Mouse (Mus musculus) heart, embryonic 14.5 days (tissue): ENCODE measurements around the gene Sh3bp5. TPM values are rescaled to one million over a fixed set of nuclear protein-coding genes. Genes with fewer than 3 reads are reported as not detected.
A peak's percentile ranks its signal among the peaks of the same experiment; 100 is the strongest.

Experiments used
- ATAC-seq: fragments of 200-750 bp; cut with Nextera tagmentation; 2 replicates; pipeline ENCODE4 v1.8.0; 2017; ENCODE audit warnings: low read depth, moderate TSS enrichment; ENCODE audit not compliant: insufficient number of reproducible peaks, insufficient read depth, low FRiP score
- H3K27ac ChIP-seq, 2 experiments: fragments of 200-500 bp in 1 of 2; fragments of 300-500 bp in 1 of 2; sonication (generic) in 1 of 2; replicated peaks in 1 of 2; 2 replicates each; pipeline ENCODE4 v1.5.1; 2012 to 2014; ENCODE audit warnings: low read depth in 2 of 2, low read length in 2 of 2, control low read depth in 1 of 2, mild to moderate bottlenecking in 1 of 2, mixed read lengths in 1 of 2; ENCODE audit not compliant: control insufficient read depth in 1 of 2, insufficient read depth in 1 of 2
- H3K27me3 ChIP-seq: fragments of 300-500 bp; sonication (generic); 2 replicates; pipeline ENCODE4 v1.6.1; 2014; ENCODE audit warnings: mild to moderate bottlenecking, low read length, control low read depth; ENCODE audit not compliant: control insufficient read depth, insufficient read depth
- H3K36me3 ChIP-seq: fragments of 300-500 bp; sonication (generic); 2 replicates; pipeline ENCODE4 v1.6.1; 2014; ENCODE audit warnings: mild to moderate bottlenecking, control low read depth, low read length, mixed read lengths; ENCODE audit not compliant: control insufficient read depth, insufficient read depth
- H3K4me1 ChIP-seq, 2 experiments: fragments of 200-500 bp in 1 of 2; fragments of 300-500 bp in 1 of 2; sonication (generic) in 1 of 2; 2 replicates each; pipeline ENCODE4 v1.6.1; 2012 to 2014; ENCODE audit warnings: low read length in 2 of 2, control low read depth in 1 of 2, mixed read lengths in 1 of 2; ENCODE audit not compliant: control insufficient read depth in 2 of 2, insufficient read depth in 2 of 2
- H3K4me2 ChIP-seq: fragments of 300-500 bp; sonication (generic); 2 replicates; pipeline ENCODE4 v1.6.1; 2014; ENCODE audit warnings: mild to moderate bottlenecking, low read length
- H3K4me3 ChIP-seq, 2 experiments: fragments of 200-500 bp in 1 of 2; fragments of 300-500 bp in 1 of 2; sonication (generic) in 1 of 2; 2 replicates each; pipeline ENCODE4 v1.5.1; 2012 to 2014; ENCODE audit warnings: low read length in 2 of 2, mild to moderate bottlenecking in 2 of 2, control low read depth in 1 of 2, low read depth in 1 of 2, moderate library complexity in 1 of 2; ENCODE audit not compliant: control insufficient read depth in 1 of 2, insufficient read depth in 1 of 2
- H3K9ac ChIP-seq: fragments of 300-500 bp; sonication (generic); 2 replicates; pipeline ENCODE4 v1.6.1; 2014; ENCODE audit warnings: mild to moderate bottlenecking, low read length
- H3K9me3 ChIP-seq: fragments of 300-500 bp; sonication (generic); 2 replicates; pipeline ENCODE4 v1.6.1; 2016; ENCODE audit warnings: low read length, control low read depth; ENCODE audit not compliant: control insufficient read depth
- WGBS: fragments of 180-500 bp; shearing (Covaris S2); extraction: QIAGEN DNeasy Blood & Tissue Kit; methylation state at CpG from one replicate; pipeline ENCODE4 v1.1.7; 2014; 5-methylcytosine and 5-hydroxymethylcytosine counted together
- polyA plus RNA-seq: library from polyadenylated mRNA; unstranded; fragments of >200 nt; fragmentation: Nextera tagmentation; extraction: Ambion mirVana; gene quantifications from 2 replicates; pipeline ENCODE4 v1.2.1, GENCODE M21; 2014

Sh3bp5 gene
- polyA plus RNA-seq, 1 experiment from 2014 or later, result 13.5 TPM

DNA sequence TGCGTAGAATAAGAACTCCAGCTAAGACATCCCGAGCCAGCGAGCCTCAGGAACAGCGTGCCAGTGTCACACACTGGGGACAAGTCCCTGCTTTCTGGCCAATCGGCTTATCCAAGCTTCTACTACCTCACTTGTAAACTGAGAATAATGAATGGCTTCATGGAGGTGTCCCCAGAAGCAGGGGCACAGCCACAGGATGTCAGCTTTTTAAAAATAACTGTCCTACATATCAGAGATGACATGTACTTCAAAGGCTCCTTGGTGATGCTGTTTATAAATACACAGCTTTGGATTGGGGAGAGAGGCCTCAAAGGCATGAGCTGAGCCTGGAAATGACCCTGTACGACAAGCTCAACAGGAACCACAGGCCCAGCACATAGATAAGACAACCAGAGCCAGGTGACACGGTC is 20.9 kb downstream of the Sh3bp5 start:
- Histone ChIP-seq H3K27ac (peak overlapping the region; percentile 66 to 69), H3K4me2 (peak overlapping the region; percentile 13; the same call in 1 of the 2 replicates), H3K27me3 (no peaks in the 10 kb centered on the region), H3K4me3 (no peak overlapping the region), H3K36me3 (peaks cover 7% of the 10 kb centered on the region; the same call in 1 of the 2 replicates), H3K9ac (peak overlapping the region; percentile 46; the same call in 1 of the 2 replicates), H3K4me1 (peaks cover 47 to 72% of the 10 kb centered on the region in 2 experiments), H3K9me3 (no peaks in the 10 kb centered on the region)
- WGBS, result 21% methylated on average over 7 of the region's 7 CpGs
- peak; percentile 29; the same call in 1 of the 2 replicates for ATAC-seq

DNA sequence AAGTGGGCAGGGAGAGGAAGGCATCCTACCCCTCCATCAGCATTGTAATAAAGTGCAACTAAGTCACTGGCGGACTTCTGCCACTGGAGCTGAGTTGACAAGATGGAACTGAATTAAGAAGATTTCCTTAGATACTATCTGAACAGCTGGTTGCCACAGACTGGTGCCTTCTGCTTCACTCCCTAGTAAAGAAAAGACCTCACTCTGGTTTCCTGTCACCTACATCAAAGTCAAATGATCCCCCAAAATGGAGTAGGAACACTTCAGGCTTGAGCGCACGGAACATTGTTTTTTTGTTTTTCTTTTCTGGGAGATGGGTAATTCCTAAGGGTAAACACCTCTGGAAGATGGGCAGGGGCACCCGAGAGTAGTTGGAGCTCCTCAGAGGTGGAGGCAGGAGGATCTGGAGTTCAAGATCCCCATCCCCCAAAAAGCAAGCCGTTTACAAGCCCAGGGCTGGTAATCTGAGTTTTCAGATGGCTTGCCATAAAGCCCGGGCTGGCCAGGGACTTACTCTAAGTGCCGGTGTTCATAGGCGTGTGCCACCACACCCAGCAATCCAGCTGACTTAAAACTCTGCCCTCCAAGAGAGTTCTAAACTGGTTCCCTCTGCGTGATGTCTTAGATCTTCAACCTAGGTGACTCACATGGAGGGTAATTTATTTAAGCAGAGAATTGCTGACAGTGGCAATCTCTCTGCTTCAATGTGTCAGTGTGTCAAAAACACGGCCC is 21.5 kb downstream of the Sh3bp5 start:
- H3K27me3 ChIP-seq, result no peaks in the 10 kb centered on the region
- H3K4me1 ChIP-seq, result peaks cover 44 to 70% of the 10 kb centered on the region in 2 experiments
- H3K9ac ChIP-seq, result peak overlapping the region; percentile 46
- peaks cover 7% of the 10 kb centered on the region; the same call in 1 of the 2 replicates for H3K36me3 ChIP-seq
- no peak for ATAC-seq
- H3K9me3 ChIP-seq, result no peaks in the 10 kb centered on the region
- H3K27ac ChIP-seq, result peak overlapping the region; percentile 66 to 69
- 56% methylated on average over 10 of the region's 10 CpGs for WGBS
- H3K4me2 ChIP-seq, result peak overlapping the region; percentile 13; the same call in 1 of the 2 replicates
- H3K4me3 ChIP-seq, result no peak overlapping the region

DNA sequence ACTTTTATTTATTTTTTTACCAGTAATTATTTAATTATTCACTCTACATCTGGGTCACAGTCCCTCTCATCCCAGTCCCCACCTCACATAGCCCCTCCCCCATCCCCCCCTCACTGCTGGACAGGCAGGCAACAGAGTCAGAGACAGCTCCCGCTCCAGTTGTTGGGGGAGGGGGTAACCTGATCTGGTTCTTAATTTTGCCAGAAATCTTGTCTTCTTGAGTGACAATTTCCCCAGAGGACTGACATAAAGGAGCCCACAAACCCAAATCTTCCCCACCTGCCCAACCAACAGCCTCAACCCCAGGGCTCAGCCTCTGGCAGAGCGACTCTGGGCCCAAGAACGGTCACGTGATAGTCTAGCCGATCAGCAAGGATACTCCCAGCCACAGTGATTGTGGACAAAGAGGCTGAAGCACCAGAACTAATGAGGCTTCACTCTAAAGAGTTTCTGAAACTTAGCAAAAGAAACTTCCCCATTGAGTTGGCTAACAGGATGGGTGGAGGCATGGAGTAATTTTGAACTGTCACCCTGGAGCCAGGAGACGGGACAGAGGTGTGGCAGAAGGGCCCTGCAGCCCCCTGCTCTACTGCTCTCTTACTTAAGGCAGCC is 22.3 kb downstream of the Sh3bp5 start:
- peaks cover 47 to 73% of the 10 kb centered on the region in 2 experiments for H3K4me1 ChIP-seq
- H3K9ac ChIP-seq, result no peak overlapping the region
- no peak overlapping the region for H3K27ac ChIP-seq
- H3K4me3 ChIP-seq, result no peak overlapping the region
- no peaks in the 10 kb centered on the region for H3K27me3 ChIP-seq
- ATAC-seq, result no peak
- WGBS, result 56% methylated on average over 6 of the region's 6 CpGs
- no peaks in the 10 kb centered on the region for H3K9me3 ChIP-seq
- H3K36me3 ChIP-seq, result peaks cover 7% of the 10 kb centered on the region; the same call in 1 of the 2 replicates
- no peak overlapping the region for H3K4me2 ChIP-seq

DNA sequence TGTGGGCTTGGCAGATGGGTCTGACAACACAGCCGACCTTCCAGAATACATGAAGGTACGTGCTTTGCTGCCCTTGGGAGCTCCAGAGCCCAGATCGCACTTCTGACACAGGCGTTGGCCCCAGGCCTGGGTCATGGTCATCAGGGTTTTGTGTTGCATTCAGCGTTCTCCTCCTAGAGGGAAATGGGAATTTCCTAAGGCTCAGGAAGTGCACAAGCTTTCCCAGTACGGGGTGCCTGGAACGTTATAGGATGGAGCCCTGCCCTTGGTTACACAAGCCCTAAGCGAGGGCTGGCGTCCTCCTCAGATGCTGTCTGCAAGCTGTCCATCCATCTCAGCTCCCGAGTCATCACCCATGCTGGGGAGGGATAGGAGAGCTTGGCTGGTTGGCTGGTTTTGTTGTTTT is 23.2 kb downstream of the Sh3bp5 start:
- Histone ChIP-seq H3K9ac (0 out of 2 replicates have a peak overlapping the region, but pooled peaks have one; percentile 41), H3K27ac (peak overlapping the region in 1 of 2 experiments; percentile 59; a peak in 1 of 4 replicates), H3K4me2 (no peak overlapping the region), H3K9me3 (no peaks in the 10 kb centered on the region), H3K27me3 (no peaks in the 10 kb centered on the region), H3K4me1 (peaks cover 52 to 79% of the 10 kb centered on the region in 2 experiments), H3K4me3 (no peak overlapping the region), H3K36me3 (peaks cover 7% of the 10 kb centered on the region; the same call in 1 of the 2 replicates)
- ATAC-seq, result no peak
- WGBS, result 72% methylated on average over 10 of the region's 10 CpGs

DNA sequence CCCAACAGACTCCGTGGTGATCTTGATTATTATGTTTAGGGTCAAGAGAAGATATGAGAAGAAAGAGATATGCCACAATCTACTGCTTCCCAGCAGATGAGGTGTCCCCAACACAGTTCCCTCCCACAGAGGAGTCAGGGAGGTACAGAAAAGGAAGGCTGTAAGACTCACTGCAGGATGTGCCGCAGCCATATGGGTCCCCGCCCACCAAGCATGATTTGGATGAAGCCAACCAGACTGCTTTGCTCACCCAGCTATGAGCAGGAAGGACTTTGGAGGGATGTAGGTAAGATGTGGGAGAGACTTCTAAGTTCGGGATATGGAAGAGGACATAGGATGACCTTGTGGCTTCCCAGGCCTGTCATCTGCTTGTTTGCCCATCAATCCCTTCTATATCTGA is 25.1 kb downstream of the Sh3bp5 start:
- no peak for ATAC-seq
- Histone ChIP-seq H3K9me3 (no peaks in the 10 kb centered on the region), H3K4me1 (peaks cover 60 to 76% of the 10 kb centered on the region in 2 experiments), H3K4me2 (no peak overlapping the region), H3K4me3 (no peak overlapping the region), H3K27ac (no peak overlapping the region), H3K27me3 (no peaks in the 10 kb centered on the region), H3K9ac (no peak overlapping the region), H3K36me3 (peaks cover 7% of the 10 kb centered on the region; the same call in 1 of the 2 replicates)
- WGBS, result 62% methylated on average over 4 of the region's 4 CpGs

DNA sequence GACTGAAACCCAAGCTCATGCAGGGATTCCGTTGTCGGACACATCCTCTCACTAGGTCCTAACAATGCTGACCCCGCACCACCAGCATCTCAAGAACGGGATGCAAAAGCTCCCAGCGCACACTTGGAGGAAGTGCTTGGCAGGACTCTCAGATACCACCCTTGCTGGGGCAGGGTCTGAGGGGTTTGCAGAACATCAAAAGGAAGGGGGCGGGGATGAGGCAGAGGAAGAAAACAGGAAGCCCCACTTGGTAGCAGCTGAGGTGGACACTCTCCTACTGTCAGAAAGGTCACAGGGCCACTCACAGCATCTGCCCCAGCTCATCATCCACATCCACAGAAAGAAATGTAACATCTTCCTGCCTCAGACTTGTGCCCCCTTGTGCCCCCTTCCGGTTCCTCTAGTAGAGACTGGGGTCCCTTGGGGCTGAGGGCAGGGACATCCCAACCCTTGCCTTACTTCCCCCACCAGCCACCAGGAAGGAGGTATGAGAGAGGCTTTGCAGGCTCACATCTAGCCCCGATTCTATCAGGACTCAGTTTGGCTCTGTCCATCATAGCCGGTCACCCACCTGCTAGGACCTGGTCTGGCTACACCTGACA is 25.7 kb downstream of the Sh3bp5 start:
- Histone ChIP-seq H3K4me1 (peaks cover 59 to 73% of the 10 kb centered on the region in 2 experiments), H3K4me3 (no peak overlapping the region), H3K4me2 (no peak overlapping the region), H3K9me3 (no peaks in the 10 kb centered on the region), H3K9ac (no peak overlapping the region), H3K27me3 (no peaks in the 10 kb centered on the region), H3K36me3 (peaks cover 7% of the 10 kb centered on the region; the same call in 1 of the 2 replicates), H3K27ac (no peak overlapping the region)
- no peak for ATAC-seq
- 67% methylated on average over 9 of the region's 9 CpGs for WGBS

DNA sequence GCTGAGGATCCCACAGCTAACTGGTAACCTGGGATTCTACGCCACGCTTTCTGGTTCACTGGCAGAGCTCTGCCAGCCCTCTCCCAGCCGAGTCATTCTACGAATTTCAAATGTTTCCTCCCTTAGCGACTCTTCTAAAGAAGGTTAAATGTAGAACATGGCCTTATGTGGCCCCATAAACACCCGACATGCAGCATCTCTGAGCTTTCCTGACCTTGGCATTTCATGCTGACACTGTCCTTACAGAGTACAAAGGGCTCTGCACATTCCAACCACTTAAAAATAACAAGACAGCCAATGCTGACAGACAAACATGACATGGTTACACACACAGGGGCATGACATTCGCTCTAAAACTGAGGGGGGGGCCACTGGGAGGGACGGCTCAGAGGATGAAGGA is 27.2 kb downstream of the Sh3bp5 start:
- no peaks in the 10 kb centered on the region for H3K27me3 ChIP-seq
- no peak overlapping the region for H3K4me3 ChIP-seq
- WGBS, result 24% methylated on average over 8 of the region's 8 CpGs
- H3K9ac ChIP-seq, result peak overlapping the region; percentile 35
- H3K36me3 ChIP-seq, result peaks cover 7% of the 10 kb centered on the region; the same call in 1 of the 2 replicates
- peak; percentile 25; the same call in 1 of the 2 replicates for ATAC-seq
- no peaks in the 10 kb centered on the region for H3K9me3 ChIP-seq
- peak overlapping the region; percentile 21; the same call in 1 of the 2 replicates for H3K4me2 ChIP-seq
- H3K4me1 ChIP-seq, result peaks cover 59 to 73% of the 10 kb centered on the region in 2 experiments
- H3K27ac ChIP-seq, result peak overlapping the region; percentile 78 to 85
